Mouse (Mus musculus): ENCODE measurements around the gene Scn2b.

The Scn2b gene

DNA sequence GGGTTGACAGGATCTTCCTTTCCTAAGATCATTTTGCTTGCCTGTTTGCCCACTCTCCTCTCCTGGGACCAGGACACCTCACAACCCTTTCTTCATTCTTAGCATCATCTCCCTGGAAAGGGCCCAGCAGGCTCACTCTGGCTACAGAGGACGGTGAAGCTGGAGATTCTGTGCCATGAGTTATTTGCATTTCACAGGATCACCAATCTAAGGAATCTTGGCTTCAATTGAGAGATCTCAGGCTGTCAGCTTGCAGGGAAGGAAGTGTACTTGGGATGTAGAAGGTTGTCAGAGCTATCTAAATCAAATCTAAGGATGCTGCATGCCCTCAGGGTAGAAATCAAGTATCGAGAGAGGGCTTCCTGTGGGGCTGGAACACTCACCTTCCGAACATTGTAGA is 55.9 kb downstream of the Scn2b start:
- no peak for DNase-seq (ENCODE audit: low spot score in 2 of 2)

DNA sequence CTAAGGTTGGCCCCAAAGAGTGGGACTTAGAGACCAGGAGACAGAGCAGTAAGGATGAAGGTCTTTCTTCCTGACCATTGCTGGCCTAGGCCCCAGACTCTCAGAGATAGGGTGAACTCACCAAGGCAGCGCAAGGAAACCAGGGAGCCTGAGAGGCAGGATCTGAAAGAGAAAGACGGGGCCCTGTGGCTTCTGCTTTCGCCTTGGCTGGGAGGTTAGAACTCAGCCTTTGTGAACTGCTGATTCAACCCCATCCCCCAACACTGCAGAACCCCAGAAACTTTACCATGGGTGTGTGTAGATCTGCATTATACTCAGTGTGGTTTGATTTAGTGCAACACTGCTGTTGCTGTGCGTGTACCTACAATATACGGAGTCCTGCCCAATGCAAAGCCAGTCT is 61.7 kb downstream of the Scn2b start:
- no peak for DNase-seq (ENCODE audit: low spot score in 2 of 2)
